Mouse (Mus musculus): Measurements from ENCODE around the gene Tcaf1. TPM values are rescaled to one million over a fixed set of nuclear protein-coding genes. Genes with fewer than 3 reads are reported as not detected.

The Tcaf1 gene
- 35.3 TPM for polyA plus RNA-seq (2014; fragmentation: Illumina TruSeq; extraction: RNeasy Lipid Tissue Mini Kit (QIAGEN cat#74804); ENCODE audit: low read depth, low replicate concordance)

GRCm38 (mm10) chr6:42709291-42710211 is at the start of gene Tcaf1:
Gene Tcaf1 (minus strand): TSS chr6:42710088.

GRCm38 (mm10) chr6:42756104-42756503 is 46.2 kb upstream of the Tcaf1 start, which contains the start of gene Olfr38:
Gene Olfr38 (plus strand): TSS chr6:42756404.

GRCm38 (mm10) chr6:42739071-42739470 is 29.2 kb upstream of the Tcaf1 start, which contains the start of gene Olfr453:
Gene Olfr453 (plus strand): TSS chr6:42739371.

GRCm38 (mm10) chr6:42644912-42645549 is 64.9 kb downstream of the Tcaf1 start, which contains the start of gene Tcaf2:
Gene Tcaf2 (minus strand): TSS chr6:42645254.

Other genes with a start within 250 kb of the Tcaf1 start
- not detected for gene Olfr458, start 244.9 kb downstream of the Tcaf1 start, polyA plus RNA-seq (2014; fragmentation: Illumina TruSeq; extraction: RNeasy Lipid Tissue Mini Kit (QIAGEN cat#74804); ENCODE audit: low read depth, low replicate concordance)
- not detected for gene Olfr457, start 233.8 kb downstream of the Tcaf1 start, polyA plus RNA-seq (2014; fragmentation: Illumina TruSeq; extraction: RNeasy Lipid Tissue Mini Kit (QIAGEN cat#74804); ENCODE audit: low read depth, low replicate concordance)
- not detected for gene Olfr456, start 222.9 kb downstream of the Tcaf1 start, polyA plus RNA-seq (2014; fragmentation: Illumina TruSeq; extraction: RNeasy Lipid Tissue Mini Kit (QIAGEN cat#74804); ENCODE audit: low read depth, low replicate concordance)
- not detected for gene Olfr455, start 162.5 kb downstream of the Tcaf1 start, polyA plus RNA-seq (2014; fragmentation: Illumina TruSeq; extraction: RNeasy Lipid Tissue Mini Kit (QIAGEN cat#74804); ENCODE audit: low read depth, low replicate concordance)
- not detected for gene Tcaf3, start 112.4 kb downstream of the Tcaf1 start, polyA plus RNA-seq (2014; fragmentation: Illumina TruSeq; extraction: RNeasy Lipid Tissue Mini Kit (QIAGEN cat#74804); ENCODE audit: low read depth, low replicate concordance)
- 5.6 TPM for gene Tcaf2, start 64.8 kb downstream of the Tcaf1 start, polyA plus RNA-seq (2014; fragmentation: Illumina TruSeq; extraction: RNeasy Lipid Tissue Mini Kit (QIAGEN cat#74804); ENCODE audit: low read depth, low replicate concordance)
- not detected for gene Olfr453, start 29.3 kb upstream of the Tcaf1 start, polyA plus RNA-seq (2014; fragmentation: Illumina TruSeq; extraction: RNeasy Lipid Tissue Mini Kit (QIAGEN cat#74804); ENCODE audit: low read depth, low replicate concordance)
- not detected for gene Olfr38, start 46.3 kb upstream of the Tcaf1 start, polyA plus RNA-seq (2014; fragmentation: Illumina TruSeq; extraction: RNeasy Lipid Tissue Mini Kit (QIAGEN cat#74804); ENCODE audit: low read depth, low replicate concordance)
- not detected for gene Olfr452, start 75.0 kb upstream of the Tcaf1 start, polyA plus RNA-seq (2014; fragmentation: Illumina TruSeq; extraction: RNeasy Lipid Tissue Mini Kit (QIAGEN cat#74804); ENCODE audit: low read depth, low replicate concordance)
- not detected for gene Olfr450, start 101.9 kb upstream of the Tcaf1 start, polyA plus RNA-seq (2014; fragmentation: Illumina TruSeq; extraction: RNeasy Lipid Tissue Mini Kit (QIAGEN cat#74804); ENCODE audit: low read depth, low replicate concordance)
- not detected for gene Olfr449, start 124.3 kb upstream of the Tcaf1 start, polyA plus RNA-seq (2014; fragmentation: Illumina TruSeq; extraction: RNeasy Lipid Tissue Mini Kit (QIAGEN cat#74804); ENCODE audit: low read depth, low replicate concordance)
- not detected for gene Olfr448, start 180.4 kb upstream of the Tcaf1 start, polyA plus RNA-seq (2014; fragmentation: Illumina TruSeq; extraction: RNeasy Lipid Tissue Mini Kit (QIAGEN cat#74804); ENCODE audit: low read depth, low replicate concordance)
- gene Olfr447, start 198.8 kb upstream of the Tcaf1 start, polyA plus RNA-seq (2014; fragmentation: Illumina TruSeq; extraction: RNeasy Lipid Tissue Mini Kit (QIAGEN cat#74804); ENCODE audit: low read depth, low replicate concordance): not detected
- gene Olfr446, start 211.3 kb upstream of the Tcaf1 start, polyA plus RNA-seq (2014; fragmentation: Illumina TruSeq; extraction: RNeasy Lipid Tissue Mini Kit (QIAGEN cat#74804); ENCODE audit: low read depth, low replicate concordance): not detected
- gene Olfr444, start 239.0 kb upstream of the Tcaf1 start, polyA plus RNA-seq (2014; fragmentation: Illumina TruSeq; extraction: RNeasy Lipid Tissue Mini Kit (QIAGEN cat#74804); ENCODE audit: low read depth, low replicate concordance): not detected

Measured in adipose tissue, adult 10 weeks (tissue).